Mouse (Mus musculus): ENCODE results near the gene Tefm.
A peak's percentile ranks its signal among the peaks of the same experiment; 100 is the strongest.
"Not testable (repeated sequence)": the region's sequence is repeated elsewhere in the genome, so short reads cannot be mapped to it uniquely, and the experiment has no call there.

The Tefm gene

GRCm38 (mm10) chr11:80156841-80157240, 14.9 kb upstream of the Tefm start:
- DNase-seq (ENCODE audit: low spot score in 2 of 2): no peak

- DNase-seq (ENCODE audit: low spot score in 2 of 2): no peak
Measured at GRCm38 (mm10) chr11:80155961-80156360, 14.0 kb upstream of the Tefm start.

- DNase-seq (ENCODE audit: low spot score in 2 of 2): no peak
Measured at GRCm38 (mm10) chr11:80155541-80155940, 13.6 kb upstream of the Tefm start.

- no peak for DNase-seq (ENCODE audit: low spot score in 2 of 2)
Measured at GRCm38 (mm10) chr11:80154501-80154900, 12.5 kb upstream of the Tefm start.

- peak; percentile 48 to 57 for DNase-seq (ENCODE audit: low spot score in 2 of 2)
Measured at GRCm38 (mm10) chr11:80153857-80154495, 12.0 kb upstream of the Tefm start, which contains the start of gene Adap2. Gene Adap2 (plus strand): TSS chr11:80154105.

- no peak for DNase-seq (ENCODE audit: low spot score in 2 of 2)
Measured at GRCm38 (mm10) chr11:80152376-80152775, 10.4 kb upstream of the Tefm start.

- DNase-seq (ENCODE audit: low spot score in 2 of 2): no peak
Measured at GRCm38 (mm10) chr11:80151541-80151940, 9.6 kb upstream of the Tefm start.

- no peak for DNase-seq (ENCODE audit: low spot score in 2 of 2)
Measured at GRCm38 (mm10) chr11:80150566-80150965, 8.6 kb upstream of the Tefm start.

- DNase-seq (ENCODE audit: low spot score in 2 of 2): no peak
Measured at GRCm38 (mm10) chr11:80149412-80150023, 7.5 kb upstream of the Tefm start.

GRCm38 (mm10) chr11:80148974-80149373, 7.0 kb upstream of the Tefm start:
- DNase-seq (ENCODE audit: low spot score in 2 of 2): not testable (repeated sequence)

- DNase-seq (ENCODE audit: low spot score in 2 of 2): no peak
Measured at GRCm38 (mm10) chr11:80148313-80148712, 6.3 kb upstream of the Tefm start.

GRCm38 (mm10) chr11:80147748-80148147, 5.8 kb upstream of the Tefm start:
- DNase-seq (ENCODE audit: low spot score in 2 of 2): no peak

GRCm38 (mm10) chr11:80145787-80146275, 3.9 kb upstream of the Tefm start:
- DNase-seq (ENCODE audit: low spot score in 2 of 2): no peak

GRCm38 (mm10) chr11:80142872-80143271, 897 bp upstream of the Tefm start:
- no peak for DNase-seq (ENCODE audit: low spot score in 2 of 2)

GRCm38 (mm10) chr11:80137773-80138172, 4.2 kb downstream of the Tefm start:
- no peak for DNase-seq (ENCODE audit: low spot score in 2 of 2)

- no peak for DNase-seq (ENCODE audit: low spot score in 2 of 2)
Measured at GRCm38 (mm10) chr11:80136786-80137185, 5.2 kb downstream of the Tefm start.

- no peak for DNase-seq (ENCODE audit: low spot score in 2 of 2)
Measured at GRCm38 (mm10) chr11:80135954-80136683, 5.9 kb downstream of the Tefm start.

- DNase-seq (ENCODE audit: low spot score in 2 of 2): no peak
Measured at GRCm38 (mm10) chr11:80134744-80135143, 7.2 kb downstream of the Tefm start.

GRCm38 (mm10) chr11:80132050-80132449, 9.9 kb downstream of the Tefm start:
- no peak for DNase-seq (ENCODE audit: low spot score in 2 of 2)

GRCm38 (mm10) chr11:80116411-80116810, 25.6 kb downstream of the Tefm start:
- no peak for DNase-seq (ENCODE audit: low spot score in 2 of 2)

- no peak for DNase-seq (ENCODE audit: low spot score in 2 of 2)
Measured at GRCm38 (mm10) chr11:80104407-80104806, 37.6 kb downstream of the Tefm start.

GRCm38 (mm10) chr11:80101298-80101697, 40.7 kb downstream of the Tefm start:
- DNase-seq (ENCODE audit: low spot score in 2 of 2): no peak
